Mouse (Mus musculus) stomach, postnatal 0 days (tissue): ENCODE measurements at regions not wholly inside any gene's neighbourhood (a gene's known extent, or its start where the extent isn't known, plus 50 kb on each side); places are given as distances from the start of the nearest gene placed in this dataset.
A peak's percentile ranks its signal among the peaks of the same experiment; 100 is the strongest.

ENCODE experiments used
- ATAC-seq: fragments of 200-750 bp; cut with Nextera tagmentation; 2 replicates; pipeline ENCODE4 v1.8.0; 2017; ENCODE audit not compliant: low FRiP score, low TSS enrichment
- DNase-seq: peaks from one replicate; pipeline ENCODE4 v3.0.0-alpha.2; 2016; ENCODE audit warnings: low spot score
- H3K27ac ChIP-seq: fragments of 300-500 bp; sonication (generic); replicated peaks from 2 replicates; pipeline ENCODE4 v1.5.1; 2014; ENCODE audit warnings: mild to moderate bottlenecking, control low read depth
- H3K27me3 ChIP-seq: fragments of 300-500 bp; sonication (generic); 2 replicates; pipeline ENCODE4 v1.6.1; 2014; ENCODE audit warnings: low read length; ENCODE audit not compliant: control insufficient read depth, insufficient read depth
- H3K36me3 ChIP-seq: fragments of 300-500 bp; sonication (generic); 2 replicates; pipeline ENCODE4 v1.6.1; 2014; ENCODE audit warnings: low read length, mixed read lengths; ENCODE audit not compliant: control insufficient read depth, insufficient read depth
- H3K4me1 ChIP-seq: fragments of 300-500 bp; sonication (generic); replicated peaks from 2 replicates; pipeline ENCODE4 v1.6.1; 2014; ENCODE audit warnings: antibody characterized with exemption; ENCODE audit not compliant: control insufficient read depth, insufficient read depth
- H3K4me2 ChIP-seq: fragments of 300-500 bp; sonication (generic); replicated peaks from 2 replicates; pipeline ENCODE4 v1.6.1; 2014; ENCODE audit warnings: low read depth, mild to moderate bottlenecking, control low read depth, moderate library complexity
- H3K4me3 ChIP-seq: fragments of 300-500 bp; sonication (generic); 2 replicates; pipeline ENCODE4 v1.5.1; 2014; ENCODE audit warnings: low read depth, low read length, control low read depth
- H3K9ac ChIP-seq: fragments of 300-500 bp; sonication (generic); 2 replicates; pipeline ENCODE4 v1.6.1; 2014; ENCODE audit warnings: mild to moderate bottlenecking, low read length, control low read depth, mixed read lengths
- H3K9me3 ChIP-seq: fragments of 300-500 bp; sonication (generic); 2 replicates; pipeline ENCODE4 v1.6.1; 2016; ENCODE audit warnings: low read length; ENCODE audit not compliant: control insufficient read depth
- CTCF ChIP-seq: IDR thresholded peaks from 2 replicates; pipeline ENCODE4 v1.5.1; 2016; ENCODE audit warnings: antibody characterized with exemption, low read depth, mild to moderate bottlenecking, moderate library complexity
- EP300 ChIP-seq: optimal IDR thresholded peaks from 2 replicates; pipeline ENCODE3; 2016; ENCODE audit warnings: antibody characterized with exemption
- WGBS: fragments of 180-500 bp; shearing (Covaris S2); extraction: QIAGEN DNeasy Blood & Tissue Kit; methylation state at CpG from one replicate; pipeline ENCODE4 v1.1.7; 2014; 5-methylcytosine and 5-hydroxymethylcytosine counted together

- TF ChIP-seq EP300 (no peak), CTCF (no peak)
- no peak overlapping the region for H3K4me2 ChIP-seq
- H3K9ac ChIP-seq, result no peak overlapping the region
- H3K4me1 ChIP-seq, result no peaks in the 10 kb centered on the region
- no peaks in the 10 kb centered on the region for H3K27me3 ChIP-seq
- no peak overlapping the region for H3K4me3 ChIP-seq
- no peak overlapping the region for H3K27ac ChIP-seq
- H3K36me3 ChIP-seq, result no peaks in the 10 kb centered on the region
- ATAC-seq, result no peak
- 76% methylated on average over 2 of the region's 2 CpGs for WGBS
- no peak for DNase-seq
- H3K9me3 ChIP-seq, result no peaks in the 10 kb centered on the region
Observed at GRCm38 (mm10) chr17:3811187-3811586, 115.1 kb upstream of the Nox3 start.

- no peaks in the 10 kb centered on the region for H3K27me3 ChIP-seq
- TF ChIP-seq EP300 (no peak), CTCF (no peak)
- no peak overlapping the region for H3K9ac ChIP-seq
- ATAC-seq, result no peak
- H3K4me2 ChIP-seq, result no peak overlapping the region
- no peak overlapping the region for H3K27ac ChIP-seq
- no peaks in the 10 kb centered on the region for H3K4me1 ChIP-seq
- 62% methylated on average over 1 of the region's 1 CpGs for WGBS
- H3K4me3 ChIP-seq, result no peak overlapping the region
- DNase-seq, result no peak
- no peaks in the 10 kb centered on the region for H3K36me3 ChIP-seq
- no peaks in the 10 kb centered on the region for H3K9me3 ChIP-seq
Observed at GRCm38 (mm10) chr17:3803507-3803906, 107.4 kb upstream of the Nox3 start.

- H3K4me3 ChIP-seq, result no peak overlapping the region
- no peaks in the 10 kb centered on the region for H3K9me3 ChIP-seq
- no peak overlapping the region for H3K9ac ChIP-seq
- TF ChIP-seq EP300 (no peak), CTCF (peak; percentile 74)
- H3K4me2 ChIP-seq, result no peak overlapping the region
- WGBS, result 11% methylated on average over 2 of the region's 2 CpGs
- no peak overlapping the region for H3K27ac ChIP-seq
- H3K36me3 ChIP-seq, result no peaks in the 10 kb centered on the region
- peak; percentile 15 for DNase-seq
- no peaks in the 10 kb centered on the region for H3K27me3 ChIP-seq
- H3K4me1 ChIP-seq, result no peaks in the 10 kb centered on the region
- no peak for ATAC-seq
Observed at GRCm38 (mm10) chr17:3792597-3792996, 96.5 kb upstream of the Nox3 start.

- ATAC-seq (no peak), DNase-seq (no peak)
- Histone ChIP-seq H3K36me3 (no peaks in the 10 kb centered on the region), H3K4me2 (no peak overlapping the region), H3K27me3 (no peaks in the 10 kb centered on the region), H3K9me3 (no peaks in the 10 kb centered on the region), H3K27ac (no peak overlapping the region), H3K4me1 (no peaks in the 10 kb centered on the region), H3K9ac (no peak overlapping the region), H3K4me3 (no peak overlapping the region)
- 46% methylated on average over 1 of the region's 1 CpGs for WGBS
- no peak for TF ChIP-seq EP300
- TF ChIP-seq CTCF, result no peak
Observed at GRCm38 (mm10) chr17:3782156-3782555, 86.1 kb upstream of the Nox3 start.

GRCm38 (mm10) chr17:3777691-3778090 lies 81.6 kb upstream of the Nox3 start:
- no peaks in the 10 kb centered on the region for H3K9me3 ChIP-seq
- H3K27me3 ChIP-seq, result no peaks in the 10 kb centered on the region
- TF ChIP-seq CTCF, result no peak
- TF ChIP-seq EP300, result no peak
- no peak overlapping the region for H3K27ac ChIP-seq
- DNase-seq (no peak), ATAC-seq (no peak)
- no peaks in the 10 kb centered on the region for H3K4me1 ChIP-seq
- H3K4me2 ChIP-seq, result no peak overlapping the region
- H3K4me3 ChIP-seq, result no peak overlapping the region
- no peak overlapping the region for H3K9ac ChIP-seq
- no peaks in the 10 kb centered on the region for H3K36me3 ChIP-seq

- ATAC-seq, result no peak
- no peak overlapping the region for H3K27ac ChIP-seq
- H3K36me3 ChIP-seq, result no peaks in the 10 kb centered on the region
- DNase-seq, result no peak
- no peak overlapping the region for H3K9ac ChIP-seq
- H3K4me2 ChIP-seq, result no peak overlapping the region
- no peaks in the 10 kb centered on the region for H3K9me3 ChIP-seq
- no peaks in the 10 kb centered on the region for H3K4me1 ChIP-seq
- 80% methylated on average over 8 of the region's 8 CpGs for WGBS
- TF ChIP-seq CTCF, result no peak
- no peak for TF ChIP-seq EP300
- no peaks in the 10 kb centered on the region for H3K27me3 ChIP-seq
- no peak overlapping the region for H3K4me3 ChIP-seq
Observed at GRCm38 (mm10) chr17:3747808-3748335, 51.8 kb upstream of the Nox3 start.
